Mouse (Mus musculus): ENCODE measurements around the gene Plscr3. TPM values are rescaled to one million over a fixed set of nuclear protein-coding genes. Genes with fewer than 3 reads are reported as not detected.

The Plscr3 gene
- total RNA-seq, 2 experiments from 2014 or later, result 34.0 to 35.9 TPM

GRCm38 (mm10) chr11:69883527-69884151, 37.5 kb downstream of the Plscr3 start:
- DNase-seq, result no peak
- intact Hi-C loops (cut with DNase I), result no loop called here

GRCm38 (mm10) chr11:69884240-69884639, 38.1 kb downstream of the Plscr3 start:
- no peak for DNase-seq
- intact Hi-C loops (cut with DNase I), result no loop called here

GRCm38 (mm10) chr11:69884663-69885062, 38.5 kb downstream of the Plscr3 start:
- DNase-seq, result no peak

GRCm38 (mm10) chr11:69886907-69887635, 40.9 kb downstream of the Plscr3 start:
- intact Hi-C loops (cut with DNase I), result no loop called here
- DNase-seq, result no peak

More at GRCm38 (mm10) chr11:69884663-69885062, 38.5 kb downstream of the Plscr3 start:
- intact Hi-C loops (cut with DNase I), result no loop called here

- DNase-seq, result peak in 1 of 2 experiments; percentile 20
- intact Hi-C loops (cut with DNase I), result no loop called here
Measured at GRCm38 (mm10) chr11:69891482-69891881, 45.3 kb downstream of the Plscr3 start.

GRCm38 (mm10) chr11:69894671-69895070, 48.5 kb downstream of the Plscr3 start:
- peak in 1 of 2 experiments; percentile 9 for DNase-seq
- intact Hi-C loops (cut with DNase I), result no loop called here

- intact Hi-C loops (cut with DNase I), result no loop called here
- DNase-seq, result peak in 1 of 2 experiments; percentile 1
Measured at GRCm38 (mm10) chr11:69895291-69895690, 49.1 kb downstream of the Plscr3 start, which contains the start of gene Acap1. Acap1 (minus strand) TSS chr11:69895539.

GRCm38 (mm10) chr11:69899870-69900269, 53.7 kb downstream of the Plscr3 start:
- intact Hi-C loops (cut with DNase I), result loop anchor here (2.0 kb wide), 1 partner anchor 61 kb away; the partner anchor contains the start of gene Tmem256
- DNase-seq, result no peak

- DNase-seq, result peak; percentile 83 to 86
- intact Hi-C loops (cut with DNase I), result loop anchor here (2.0 kb wide), 1 partner anchor 62 kb away; the partner anchor contains the start of gene Tmem256
Measured at GRCm38 (mm10) chr11:69900471-69901405, 54.6 kb downstream of the Plscr3 start, which contains the start of the genes 2810408A11Rik and Neurl4. 2810408A11Rik (minus strand) TSS chr11:69900987. Neurl4 (plus strand) TSS chr11:69901072.

GRCm38 (mm10) chr11:69901406-69901846, 55.2 kb downstream of the Plscr3 start:
- intact Hi-C loops (cut with DNase I), result loop anchor here (2.0 kb wide), 1 partner anchor 63 kb away; the partner anchor contains the start of gene Tmem256
- DNase-seq, result peak; percentile 91 to 92

Small RNA genes lying within 50 kb of the gene (microRNA-seq; reads per million reads assigned to microRNA genes)
- 0 reads per million in 2 experiments for gene Mir6924

Other genes starting within 250 kb of the Plscr3 start
- 10 to 100 TPM; 31.8 to 31.9 TPM for gene Atp1b2, start 240.4 kb upstream of the Plscr3 start, total RNA-seq (2021)
- gene Shbg, start 228.5 kb upstream of the Plscr3 start, total RNA-seq (2021), result not detected
- gene Sat2, start 224.4 kb upstream of the Plscr3 start, total RNA-seq (2021), result 1 to 10 TPM; 1.6 to 2.5 TPM
- gene Fxr2, start 213.4 kb upstream of the Plscr3 start, total RNA-seq (2021), result 10 to 100 TPM; 69.2 to 71.6 TPM
- gene Sox15, start 191.1 kb upstream of the Plscr3 start, total RNA-seq (2021), result not detected
- gene Mpdu1, start 183.7 kb upstream of the Plscr3 start, total RNA-seq (2021), result 10 to 100 TPM; 20.9 to 21.6 TPM
- gene Cd68, start 180.2 kb upstream of the Plscr3 start, total RNA-seq (2021), result 1 to 10 TPM; 5.6 to 7.5 TPM
- 100 to 1,000 TPM; 236 to 287 TPM for gene Eif4a1, start 174.0 kb upstream of the Plscr3 start, total RNA-seq (2021)
- 10 to 100 TPM; 39.7 to 42.1 TPM for gene Senp3, start 164.3 kb upstream of the Plscr3 start, total RNA-seq (2021)
- gene Tnfsf13, start 160.6 kb upstream of the Plscr3 start, total RNA-seq (2021), result 1 to 10 TPM; 2.7 to 3.2 TPM
- 10 to 100 TPM; 14.8 to 20.2 TPM for gene Tnfsf12, start 150.5 kb upstream of the Plscr3 start, total RNA-seq (2021)
- gene Tnfsfm13, start 150.3 kb upstream of the Plscr3 start, total RNA-seq (2021), result 1 to 10 TPM; 2.9 to 4.1 TPM
- 10 to 100 TPM; 35.6 to 37.5 TPM for gene Polr2a, start 87.7 kb upstream of the Plscr3 start, total RNA-seq (2021)
- under 1 TPM in 1 of 2 experiments, not detected in 1; 0.12 TPM for gene Slc35g3, start 84.4 kb upstream of the Plscr3 start, total RNA-seq (2021)
- gene Zbtb4, start 80.5 kb upstream of the Plscr3 start, total RNA-seq (2021), result 10 to 100 TPM; 36.5 to 43.3 TPM
- 1 to 10 TPM; 5.4 to 6.0 TPM for gene Chrnb1, start 50.4 kb upstream of the Plscr3 start, total RNA-seq (2021)
- 1 to 10 TPM; 2.6 to 2.8 TPM for gene Fgf11, start 44.5 kb upstream of the Plscr3 start, total RNA-seq (2021)
- under 1 TPM; 0.54 to 0.65 TPM for gene Tmem102, start 40.8 kb upstream of the Plscr3 start, total RNA-seq (2021)
- not detected for gene Gm39566, start 31.1 kb upstream of the Plscr3 start, total RNA-seq (2021)
- gene Spem2, start 27.9 kb upstream of the Plscr3 start, total RNA-seq (2021), result not detected
- not detected for gene Spem1, start 24.2 kb upstream of the Plscr3 start, total RNA-seq (2021)
- 10 to 100 TPM in 1 of 2 experiments, 1 to 10 TPM in 1; 7.9 to 10.4 TPM for gene Nlgn2, start 8.6 kb upstream of the Plscr3 start, total RNA-seq (2021)
- gene Tmem256, start 7.9 kb upstream of the Plscr3 start, total RNA-seq (2021), result 100 to 1,000 TPM; 134 to 138 TPM
- gene Tnk1, start 12.4 kb downstream of the Plscr3 start, total RNA-seq (2021), result under 1 TPM in 1 of 2 experiments, not detected in 1; 0.24 TPM
- not detected for gene Tmem95, start 31.6 kb downstream of the Plscr3 start, total RNA-seq (2021)
- 1 to 10 TPM; 3.1 to 3.8 TPM for gene Kctd11, start 35.0 kb downstream of the Plscr3 start, total RNA-seq (2021)
- gene Acap1, start 49.2 kb downstream of the Plscr3 start, total RNA-seq (2021), result 1 to 10 TPM; 2.3 to 6.8 TPM
- 1 to 10 TPM in 1 of 2 experiments, under 1 TPM in 1; 0.95 to 1.1 TPM for gene 2810408A11Rik, start 54.6 kb downstream of the Plscr3 start, total RNA-seq (2021)
- 10 to 100 TPM; 43.5 to 45.8 TPM for gene Neurl4, start 54.7 kb downstream of the Plscr3 start, total RNA-seq (2021)
- gene Gps2, start 67.5 kb downstream of the Plscr3 start, total RNA-seq (2021), result 10 to 100 TPM; 28.8 to 30.6 TPM
- 100 to 1,000 TPM; 434 to 455 TPM for gene Eif5a, start 75.6 kb downstream of the Plscr3 start, total RNA-seq (2021)
- 10 to 100 TPM; 14.4 to 21.8 TPM for gene Ybx2, start 89.4 kb downstream of the Plscr3 start, total RNA-seq (2021)
- gene Slc2a4, start 101.8 kb downstream of the Plscr3 start, total RNA-seq (2021), result 100 to 1,000 TPM; 206 to 234 TPM
- under 1 TPM in 1 of 2 experiments, not detected in 1; 0.48 TPM for gene Cldn7, start 118.4 kb downstream of the Plscr3 start, total RNA-seq (2021)
- gene Ctdnep1, start 134.8 kb downstream of the Plscr3 start, total RNA-seq (2021), result 100 to 1,000 TPM; 143 to 147 TPM
- gene Elp5, start 136.1 kb downstream of the Plscr3 start, total RNA-seq (2021), result 10 to 100 TPM; 52.4 to 59.0 TPM
- gene Gabarap, start 144.8 kb downstream of the Plscr3 start, total RNA-seq (2021), result 100 to 1,000 TPM; 249 to 257 TPM
- 10 to 100 TPM; 27.4 to 31.5 TPM for gene Phf23, start 149.4 kb downstream of the Plscr3 start, total RNA-seq (2021)
- 1 to 10 TPM; 7.2 to 9.2 TPM for gene Dvl2, start 154.2 kb downstream of the Plscr3 start, total RNA-seq (2021)
- 1,000 to 10,000 TPM; 1,350 to 1,353 TPM for gene Acadvl, start 169.0 kb downstream of the Plscr3 start, total RNA-seq (2021)
- 10 to 100 TPM; 10.4 to 11.2 TPM for gene Dlg4, start 170.6 kb downstream of the Plscr3 start, total RNA-seq (2021)
- gene Asgr1, start 207.7 kb downstream of the Plscr3 start, total RNA-seq (2021), result not detected
- under 1 TPM in 1 of 2 experiments, not detected in 1; 0.45 TPM for gene Asgr2, start 246.3 kb downstream of the Plscr3 start, total RNA-seq (2021)